Mouse (Mus musculus): ENCODE results near the gene Cap1.

- TF ChIP-seq EP300 (IDR thresholded peaks at IDR 0.05; ENCODE audit: low read depth) = no peak
- peak; percentile 17; the same call in 1 of the 2 replicates for TF ChIP-seq CTCF (IDR thresholded peaks at IDR 0.05; ENCODE audit: low read depth)
Measured at GRCm38 (mm10) chr4:122883294-122883693, 2.6 kb downstream of the Cap1 start.

Measured in liver, postnatal 0 days (tissue).